Mouse (Mus musculus): Measurements from ENCODE around the gene Olfr1178.

Gene Olfr1178

GRCm38 (mm10) chr2:88386762-88387161 is at the start of gene Olfr1178:
Gene Olfr1178 (plus strand): TSS chr2:88387062.
- no peak for DNase-seq (ENCODE audit: low spot score)

GRCm38 (mm10) chr2:88346392-88346791 is 40.5 kb upstream of the Olfr1178 start, which contains the start of gene Olfr1177-ps:
Gene Olfr1177-ps (minus strand): TSS chr2:88346492.
- no peak for DNase-seq (ENCODE audit: low spot score)

GRCm38 (mm10) chr2:88356304-88356703 is 30.6 kb upstream of the Olfr1178 start:
- DNase-seq (ENCODE audit: low spot score), result no peak

- DNase-seq (ENCODE audit: low spot score), result no peak
These were observed 19.5 kb downstream of the Olfr1178 start, which contains the start of gene Olfr1179 for GRCm38 (mm10) chr2:88406353-88406752. Gene Olfr1179 (minus strand): TSS chr2:88406453.

- DNase-seq (ENCODE audit: low spot score), result no peak
These were observed 32.2 kb downstream of the Olfr1178 start, which contains the start of gene Olfr1180 for GRCm38 (mm10) chr2:88419051-88419450. Gene Olfr1180 (minus strand): TSS chr2:88419151.

GRCm38 (mm10) chr2:88426071-88426470 is 39.2 kb downstream of the Olfr1178 start, which contains the start of gene Olfr1181:
Gene Olfr1181 (minus strand): TSS chr2:88426171.
- DNase-seq (ENCODE audit: low spot score), result no peak

- DNase-seq (ENCODE audit: low spot score), result no peak
These were observed 62.2 kb downstream of the Olfr1178 start, which contains the start of gene Gm13757 for GRCm38 (mm10) chr2:88449031-88449430. Gene Gm13757 (minus strand): TSS chr2:88449131.

Data from urinary bladder, postnatal 25 days (tissue).